Mouse (Mus musculus): ENCODE results near the gene Anp32e. TPM values are rescaled to one million over a fixed set of nuclear protein-coding genes. Genes with fewer than 3 reads are reported as not detected.

Anp32e gene
- polyA plus RNA-seq, 1 experiment = 36.6 TPM

- Histone ChIP-seq H3K36me3 (ENCODE audit: control insufficient read depth) (no peaks in the 10 kb centered on the region), H3K9me3 (ENCODE audit: control insufficient read depth, low read length) (peaks cover 6% of the 10 kb centered on the region), H3K4me1 (ENCODE audit: control insufficient read depth) (peaks cover 6% of the 10 kb centered on the region), H3K4me3 (replicated peaks) (no peak overlapping the region), H3K27me3 (ENCODE audit: control insufficient read depth) (peaks cover 22% of the 10 kb centered on the region)
- TF ChIP-seq GATA1 (IDR thresholded peaks at IDR 0.05; ENCODE audit: low read length) (no peak), TAL1 (IDR thresholded peaks at IDR 0.05; ENCODE audit: low read length) (no peak)
Measured at GRCm38 (mm10) chr3:95980276-95980970, 51.4 kb downstream of the Anp32e start.

GRCm38 (mm10) chr3:95982129-95982528 lies 53.1 kb downstream of the Anp32e start:
- Histone ChIP-seq H3K4me1 (ENCODE audit: control insufficient read depth) (peaks cover 17% of the 10 kb centered on the region), H3K36me3 (ENCODE audit: control insufficient read depth) (no peaks in the 10 kb centered on the region), H3K9me3 (ENCODE audit: control insufficient read depth, low read length) (peaks cover 6% of the 10 kb centered on the region), H3K4me3 (replicated peaks) (no peak overlapping the region), H3K27me3 (ENCODE audit: control insufficient read depth) (peaks cover 35% of the 10 kb centered on the region)
- TF ChIP-seq TAL1 (IDR thresholded peaks at IDR 0.05; ENCODE audit: low read length) (no peak), GATA1 (IDR thresholded peaks at IDR 0.05; ENCODE audit: low read length) (no peak)

GRCm38 (mm10) chr3:95985209-95986000 lies 56.4 kb downstream of the Anp32e start:
- H3K4me1 ChIP-seq (ENCODE audit: control insufficient read depth) = peaks cover 13% of the 10 kb centered on the region
- TF ChIP-seq GATA1 (IDR thresholded peaks at IDR 0.05; ENCODE audit: low read length) (no peak), TAL1 (IDR thresholded peaks at IDR 0.05; ENCODE audit: low read length) (no peak)
- H3K27me3 ChIP-seq (ENCODE audit: control insufficient read depth) = peaks cover 42% of the 10 kb centered on the region
- H3K9me3 ChIP-seq (ENCODE audit: control insufficient read depth, low read length) = peaks cover 6% of the 10 kb centered on the region
- H3K36me3 ChIP-seq (ENCODE audit: control insufficient read depth) = peaks cover 6% of the 10 kb centered on the region; the same call in 1 of the 2 replicates
- H3K4me3 ChIP-seq (replicated peaks) = no peak overlapping the region

- Histone ChIP-seq H3K4me1 (ENCODE audit: control insufficient read depth) (peaks cover 13% of the 10 kb centered on the region), H3K27me3 (ENCODE audit: control insufficient read depth) (peaks cover 42% of the 10 kb centered on the region), H3K9me3 (ENCODE audit: control insufficient read depth, low read length) (peaks cover 6% of the 10 kb centered on the region), H3K4me3 (replicated peaks) (no peak overlapping the region), H3K36me3 (ENCODE audit: control insufficient read depth) (peaks cover 6% of the 10 kb centered on the region; the same call in 1 of the 2 replicates)
- TF ChIP-seq TAL1 (IDR thresholded peaks at IDR 0.05; ENCODE audit: low read length) (no peak), GATA1 (IDR thresholded peaks at IDR 0.05; ENCODE audit: low read length) (no peak)
Measured at GRCm38 (mm10) chr3:95986001-95986622, 57.1 kb downstream of the Anp32e start.

GRCm38 (mm10) chr3:95986984-95987383 lies 57.9 kb downstream of the Anp32e start:
- peaks cover 6% of the 10 kb centered on the region for H3K9me3 ChIP-seq (ENCODE audit: control insufficient read depth, low read length)
- no peak overlapping the region for H3K4me3 ChIP-seq (replicated peaks)
- peaks cover 13% of the 10 kb centered on the region for H3K4me1 ChIP-seq (ENCODE audit: control insufficient read depth)
- TF ChIP-seq TAL1 (IDR thresholded peaks at IDR 0.05; ENCODE audit: low read length) = no peak
- TF ChIP-seq GATA1 (IDR thresholded peaks at IDR 0.05; ENCODE audit: low read length) = no peak
- peaks cover 6% of the 10 kb centered on the region; the same call in 1 of the 2 replicates for H3K36me3 ChIP-seq (ENCODE audit: control insufficient read depth)
- H3K27me3 ChIP-seq (ENCODE audit: control insufficient read depth) = peaks cover 40% of the 10 kb centered on the region

- no peak overlapping the region for H3K4me3 ChIP-seq (replicated peaks)
- peaks cover 13% of the 10 kb centered on the region for H3K4me1 ChIP-seq (ENCODE audit: control insufficient read depth)
- TF ChIP-seq GATA1 (IDR thresholded peaks at IDR 0.05; ENCODE audit: low read length) (no peak), TAL1 (IDR thresholded peaks at IDR 0.05; ENCODE audit: low read length) (no peak)
Measured at GRCm38 (mm10) chr3:95987386-95988110, 58.5 kb downstream of the Anp32e start.

GRCm38 (mm10) chr3:95988138-95988537 lies 59.1 kb downstream of the Anp32e start:
- H3K36me3 ChIP-seq (ENCODE audit: control insufficient read depth) = peaks cover 6% of the 10 kb centered on the region; the same call in 1 of the 2 replicates
- H3K27me3 ChIP-seq (ENCODE audit: control insufficient read depth) = peaks cover 51% of the 10 kb centered on the region
- H3K4me3 ChIP-seq (replicated peaks) = no peak overlapping the region
- H3K9me3 ChIP-seq (ENCODE audit: control insufficient read depth, low read length) = peaks cover 6% of the 10 kb centered on the region
- peaks cover 13% of the 10 kb centered on the region for H3K4me1 ChIP-seq (ENCODE audit: control insufficient read depth)
- TF ChIP-seq TAL1 (IDR thresholded peaks at IDR 0.05; ENCODE audit: low read length) (no peak), GATA1 (IDR thresholded peaks at IDR 0.05; ENCODE audit: low read length) (no peak)

More at GRCm38 (mm10) chr3:95987386-95988110, 58.5 kb downstream of the Anp32e start:
- peaks cover 6% of the 10 kb centered on the region for H3K9me3 ChIP-seq (ENCODE audit: control insufficient read depth, low read length)
- peaks cover 6% of the 10 kb centered on the region; the same call in 1 of the 2 replicates for H3K36me3 ChIP-seq (ENCODE audit: control insufficient read depth)
- H3K27me3 ChIP-seq (ENCODE audit: control insufficient read depth) = peaks cover 45% of the 10 kb centered on the region

GRCm38 (mm10) chr3:95988969-95989368 lies 59.9 kb downstream of the Anp32e start:
- Histone ChIP-seq H3K4me3 (replicated peaks) (no peak overlapping the region), H3K27me3 (ENCODE audit: control insufficient read depth) (peaks cover 58% of the 10 kb centered on the region), H3K9me3 (ENCODE audit: control insufficient read depth, low read length) (peaks cover 5% of the 10 kb centered on the region), H3K4me1 (ENCODE audit: control insufficient read depth) (peaks cover 13% of the 10 kb centered on the region), H3K36me3 (ENCODE audit: control insufficient read depth) (peaks cover 6% of the 10 kb centered on the region; the same call in 1 of the 2 replicates)
- no peak for TF ChIP-seq GATA1 (IDR thresholded peaks at IDR 0.05; ENCODE audit: low read length)
